Mouse (Mus musculus) layer of hippocampus, postnatal 10 days (tissue): ENCODE data around the gene Kcnk3. TPM values are rescaled to one million over a fixed set of nuclear protein-coding genes. Genes with fewer than 3 reads are reported as not detected.

Experiments used
- DNase-seq, 2 experiments: peaks; one replicate each; pipeline ENCODE4 v3.0.0; 2021; ENCODE audit warnings: low spot score in 2 of 2
- microRNA-seq, 2 experiments: library from miRNA; unstranded; fragments of <30 nt; microRNA quantifications; one replicate each; pipeline ENCODE4 v1.2.0; 2021
- total RNA-seq, 2 experiments: library from RNA; stranded (reverse); gene quantifications; 2 replicates each; pipeline ENCODE4 v1.2.3; 2021

Gene Kcnk3
- total RNA-seq, 2 experiments from 2014 or later: 10.3 to 11.6 TPM

DNA sequence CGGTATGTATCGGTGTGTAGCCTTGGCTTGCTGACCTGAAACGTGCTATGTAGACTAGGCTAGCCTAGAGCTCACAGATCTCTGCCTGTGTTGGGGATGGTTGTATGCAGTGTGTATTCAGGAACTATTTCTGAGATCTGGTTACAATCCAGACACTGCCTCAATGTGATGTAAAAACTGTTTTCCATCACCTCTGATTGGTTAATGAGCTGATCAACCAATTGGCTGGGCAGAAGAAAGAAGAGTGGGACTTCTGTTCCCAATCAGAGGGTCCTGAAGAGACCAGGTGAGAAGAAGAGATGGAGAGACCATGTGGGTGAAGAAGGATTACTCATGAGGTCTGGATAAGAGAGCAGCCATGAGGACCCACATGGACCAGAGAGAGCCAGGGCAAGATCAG lies 79.7 kb downstream of the Kcnk3 start:
- no peak for DNase-seq

DNA sequence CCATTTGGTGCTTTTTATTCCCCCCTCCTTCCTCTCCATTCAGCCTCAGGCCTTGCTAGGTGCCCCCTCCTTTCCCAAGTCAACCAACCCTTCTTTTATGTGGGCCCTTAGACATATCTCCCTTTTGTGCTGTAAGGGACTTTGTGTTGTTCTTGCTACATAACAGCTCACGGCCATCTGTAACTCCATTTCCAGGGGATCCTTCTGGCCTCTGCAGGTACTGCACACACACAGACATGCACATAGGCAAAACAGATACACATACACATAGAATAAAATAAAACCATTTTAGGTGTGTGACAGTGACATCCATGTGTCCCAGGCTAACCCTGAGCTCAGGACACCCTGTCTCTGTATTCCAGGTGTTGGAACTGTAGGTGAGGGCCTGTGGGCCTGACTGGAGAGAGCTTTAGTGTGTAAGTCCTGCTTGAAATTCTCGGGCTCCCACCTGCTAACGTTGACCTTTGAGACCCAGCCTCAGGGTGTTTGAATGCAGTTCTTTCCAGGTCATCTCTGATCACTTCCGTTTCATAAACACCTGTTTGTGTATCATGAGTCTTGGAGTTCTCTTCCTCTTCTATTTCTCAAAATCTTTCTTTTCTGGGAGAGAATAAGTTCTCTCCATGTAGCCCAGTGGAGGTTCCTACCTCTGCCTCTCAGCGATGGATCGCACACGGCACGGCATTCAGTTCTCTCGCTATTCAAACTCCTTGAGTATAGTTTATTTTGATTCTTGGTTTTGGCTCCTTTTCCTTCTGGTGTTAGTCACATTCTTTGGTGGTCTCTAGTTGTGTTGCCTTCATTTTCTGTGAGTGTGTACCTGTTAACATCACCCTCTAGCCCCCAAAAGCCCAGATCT lies 80.9 kb downstream of the Kcnk3 start:
- DNase-seq: no peak

DNA sequence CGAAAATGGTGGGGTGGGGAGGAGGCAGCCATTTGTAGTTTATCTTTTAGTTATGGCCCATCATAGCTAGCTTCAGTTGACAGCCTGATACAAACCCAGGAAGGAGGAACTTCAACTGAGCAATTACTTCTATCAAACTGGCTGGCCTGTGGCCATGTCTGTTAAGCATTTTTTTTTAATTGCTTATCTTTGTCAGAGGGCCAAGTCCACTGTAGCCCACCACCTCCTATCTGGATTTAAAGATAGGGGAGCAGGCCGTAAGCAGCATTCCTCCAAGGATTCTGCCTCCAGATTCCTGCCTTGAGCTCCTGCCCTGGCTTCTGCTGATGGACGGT lies 81.5 kb downstream of the Kcnk3 start:
- DNase-seq: no peak

DNA sequence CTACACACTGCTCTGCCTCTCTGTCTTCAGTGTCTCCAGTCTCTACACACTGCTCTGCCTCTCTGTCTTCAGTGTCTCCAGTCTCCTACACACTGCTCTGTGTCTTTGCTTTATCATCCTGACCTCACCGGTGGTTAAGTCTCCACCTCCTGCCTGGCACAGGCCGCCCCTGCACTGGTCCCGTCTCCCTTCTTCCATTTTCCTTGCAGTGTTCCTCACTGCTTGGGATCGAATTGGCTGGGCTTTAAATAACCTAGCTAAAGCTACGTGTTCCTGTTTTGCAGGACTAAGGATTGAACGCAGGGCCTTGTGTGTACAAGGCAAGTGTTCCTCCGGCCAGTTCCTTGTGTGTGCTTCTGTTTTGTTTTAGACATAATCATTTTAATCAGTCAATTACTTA lies 82.1 kb downstream of the Kcnk3 start:
- DNase-seq: no peak

DNA sequence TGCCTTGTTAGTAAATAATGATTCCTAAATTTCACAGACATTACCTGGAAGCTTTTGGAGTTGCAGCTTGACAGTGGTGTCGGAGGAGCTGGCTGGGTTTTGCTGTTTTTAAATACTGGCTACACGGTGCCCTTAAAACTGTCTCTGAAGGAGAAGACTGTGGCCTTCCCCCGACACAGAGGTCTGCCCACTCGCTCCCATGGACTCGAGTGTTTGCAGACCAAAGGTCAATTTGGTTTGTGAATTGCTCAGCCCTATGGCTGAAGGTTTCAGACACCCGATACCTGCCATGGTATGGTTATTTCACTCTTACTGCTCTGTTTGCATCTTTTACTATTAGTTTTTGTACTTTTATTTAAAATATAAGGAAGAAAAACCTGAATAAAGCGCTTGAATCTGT lies 86.0 kb downstream of the Kcnk3 start:
- no peak for DNase-seq

Small RNA genes lying within 50 kb of the gene (microRNA-seq; reads per million reads assigned to microRNA genes)
- 0.20 to 0.67 reads per million in 2 experiments for gene Mir5625

Other genes with a start within 250 kb of the Kcnk3 start
- gene Otof, start 126.2 kb upstream of the Kcnk3 start, total RNA-seq: 1 to 10 TPM; 7.0 to 7.3 TPM
- gene 1700001C02Rik, start 122.1 kb upstream of the Kcnk3 start, total RNA-seq: 1 to 10 TPM in 1 of 2 experiments, not detected in 1; 1.3 TPM
- gene Cib4, start 42.3 kb upstream of the Kcnk3 start, total RNA-seq: not detected
- gene Slc35f6, start 59.8 kb downstream of the Kcnk3 start, total RNA-seq: 10 to 100 TPM; 29.0 TPM
- gene Cenpa, start 78.6 kb downstream of the Kcnk3 start, total RNA-seq: 10 to 100 TPM in 1 of 2 experiments, 1 to 10 TPM in 1; 9.3 to 10.4 TPM
- 100 to 1,000 TPM; 321 to 327 TPM for gene Dpysl5, start 123.4 kb downstream of the Kcnk3 start, total RNA-seq
- gene Mapre3, start 226.5 kb downstream of the Kcnk3 start, total RNA-seq: 100 to 1,000 TPM; 202 to 212 TPM